Mouse (Mus musculus) lung, postnatal 25 days (tissue): Measurements from ENCODE around the gene Dnmbp.

Experiments used
- DNase-seq: peaks from one replicate; pipeline ENCODE4 v3.0.0; 2022; ENCODE audit warnings: low spot score

The Dnmbp gene

DNA sequence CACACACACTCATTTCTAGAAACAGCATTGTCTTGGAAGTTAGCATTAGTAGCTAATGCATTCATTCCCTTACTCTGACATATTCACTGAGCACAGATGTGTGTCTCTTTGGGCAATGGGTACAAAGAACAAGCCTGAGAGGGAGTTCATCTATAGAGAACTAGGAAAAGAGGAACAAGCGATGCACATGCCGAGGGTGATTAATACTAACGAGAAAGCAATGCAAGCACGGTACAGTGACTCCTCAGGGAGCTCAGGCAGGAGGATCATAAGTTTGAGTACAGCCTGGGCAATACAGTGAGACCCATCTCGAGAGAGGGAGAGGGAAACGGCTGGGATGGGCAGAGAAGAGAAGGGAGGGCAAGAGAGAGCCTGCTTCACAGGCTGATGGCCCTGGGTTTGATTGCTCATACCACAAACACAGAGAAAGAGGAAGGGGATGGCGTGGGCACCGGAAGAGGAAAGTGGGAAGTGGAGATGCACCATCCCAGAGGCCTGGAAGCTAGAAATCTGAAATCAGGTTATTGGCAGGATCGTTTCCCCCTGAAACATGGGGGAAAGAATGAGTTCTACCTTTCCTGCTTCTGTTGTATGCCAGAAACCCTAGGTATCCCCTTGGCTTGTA is 138.5 kb downstream of the Dnmbp start:
- DNase-seq, result no peak

DNA sequence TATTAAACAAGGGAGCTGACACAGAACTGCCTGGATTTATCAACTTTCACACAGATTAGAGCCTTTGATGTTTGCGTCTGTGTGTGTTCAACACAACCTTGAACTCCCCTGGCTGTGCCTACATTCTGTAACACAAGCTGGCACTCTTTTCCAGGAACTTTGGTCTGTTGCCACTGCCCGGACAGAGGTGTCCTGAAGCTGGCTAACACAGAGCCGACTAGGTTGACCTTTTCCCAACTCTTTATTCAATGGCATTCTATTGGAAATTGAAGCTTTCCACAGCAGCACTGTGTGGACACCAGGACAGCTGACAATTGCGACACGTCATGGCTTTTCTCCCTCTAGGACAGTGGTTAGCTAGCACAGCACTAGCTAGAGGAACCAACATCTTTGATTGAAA is 142.8 kb downstream of the Dnmbp start:
- DNase-seq, result no peak
